Mouse (Mus musculus): ENCODE data around the gene Olfr279. TPM values are rescaled to one million over a fixed set of nuclear protein-coding genes. Genes with fewer than 3 reads are reported as not detected.

The Olfr279 gene
- total and polyA plus RNA-seq, 2 experiments from 2014 or later = not detected

GRCm38 (mm10) chr15:98474958-98475357, 17.2 kb upstream of the Olfr279 start:
- Histone ChIP-seq H3K27me3 (ENCODE audit: insufficient read depth, low read length) (no peaks in the 10 kb centered on the region), H3K4me2 (ENCODE audit: low read depth, low read length, poor library complexity, severe bottlenecking) (no peak overlapping the region), H3K9me3 (ENCODE audit: low read length) (no peaks in the 10 kb centered on the region), H3K27ac (ENCODE audit: low read depth, low read length) (no peak overlapping the region), H3K9ac (replicated peaks; ENCODE audit: low read length, poor library complexity, severe bottlenecking) (no peak overlapping the region), H3K36me3 (ENCODE audit: insufficient read depth, low read length) (no peaks in the 10 kb centered on the region), H3K4me3 (ENCODE audit: low read depth, low read length) (no peak overlapping the region), H3K4me1 (ENCODE audit: insufficient read depth, low read length) (no peaks in the 10 kb centered on the region)
- no peak for ATAC-seq (ENCODE audit: low FRiP score)
- 75% methylated on average over 10 of the region's 10 CpGs for WGBS
- no peak for TF ChIP-seq CTCF (IDR thresholded peaks at IDR 0.05)
- DNase-seq (ENCODE audit: low spot score) = no peak

- TF ChIP-seq CTCF (IDR thresholded peaks at IDR 0.05) = peak; percentile 53
- ATAC-seq (ENCODE audit: low FRiP score) (no peak), DNase-seq (ENCODE audit: low spot score) (no peak)
- H3K4me3 ChIP-seq (ENCODE audit: low read depth, low read length) = no peak overlapping the region
- H3K36me3 ChIP-seq (ENCODE audit: insufficient read depth, low read length) = no peaks in the 10 kb centered on the region
- no peaks in the 10 kb centered on the region for H3K4me1 ChIP-seq (ENCODE audit: insufficient read depth, low read length)
- H3K9me3 ChIP-seq (ENCODE audit: low read length) = no peaks in the 10 kb centered on the region
- H3K4me2 ChIP-seq (ENCODE audit: low read depth, low read length, poor library complexity, severe bottlenecking) = no peak overlapping the region
- H3K27ac ChIP-seq (ENCODE audit: low read depth, low read length) = no peak overlapping the region
- H3K27me3 ChIP-seq (ENCODE audit: insufficient read depth, low read length) = no peaks in the 10 kb centered on the region
- H3K9ac ChIP-seq (replicated peaks; ENCODE audit: low read length, poor library complexity, severe bottlenecking) = no peak overlapping the region
- WGBS = 57% methylated on average over 10 of the region's 10 CpGs
Observed at GRCm38 (mm10) chr15:98475382-98475781, 16.8 kb upstream of the Olfr279 start.

GRCm38 (mm10) chr15:98476281-98476680, 15.9 kb upstream of the Olfr279 start:
- 78% methylated on average over 5 of the region's 5 CpGs for WGBS

GRCm38 (mm10) chr15:98479568-98480102, 12.6 kb upstream of the Olfr279 start:
- Histone ChIP-seq H3K4me2 (ENCODE audit: low read depth, low read length, poor library complexity, severe bottlenecking) (no peak overlapping the region), H3K36me3 (ENCODE audit: insufficient read depth, low read length) (no peaks in the 10 kb centered on the region), H3K27ac (ENCODE audit: low read depth, low read length) (no peak overlapping the region), H3K4me3 (ENCODE audit: low read depth, low read length) (no peak overlapping the region), H3K4me1 (ENCODE audit: insufficient read depth, low read length) (no peaks in the 10 kb centered on the region), H3K27me3 (ENCODE audit: insufficient read depth, low read length) (no peaks in the 10 kb centered on the region), H3K9ac (replicated peaks; ENCODE audit: low read length, poor library complexity, severe bottlenecking) (no peak overlapping the region), H3K9me3 (ENCODE audit: low read length) (no peaks in the 10 kb centered on the region)
- no peak for DNase-seq (ENCODE audit: low spot score)
- WGBS = 74% methylated on average over 7 of the region's 7 CpGs
- no peak for TF ChIP-seq CTCF (IDR thresholded peaks at IDR 0.05)
- no peak for ATAC-seq (ENCODE audit: low FRiP score)

More at GRCm38 (mm10) chr15:98476281-98476680, 15.9 kb upstream of the Olfr279 start:
- no peak overlapping the region for H3K27ac ChIP-seq (ENCODE audit: low read depth, low read length)
- no peaks in the 10 kb centered on the region for H3K27me3 ChIP-seq (ENCODE audit: insufficient read depth, low read length)
- H3K9ac ChIP-seq (replicated peaks; ENCODE audit: low read length, poor library complexity, severe bottlenecking) = no peak overlapping the region
- DNase-seq (ENCODE audit: low spot score) (no peak), ATAC-seq (ENCODE audit: low FRiP score) (no peak)
- H3K9me3 ChIP-seq (ENCODE audit: low read length) = no peaks in the 10 kb centered on the region
- no peak for TF ChIP-seq CTCF (IDR thresholded peaks at IDR 0.05)
- H3K4me3 ChIP-seq (ENCODE audit: low read depth, low read length) = no peak overlapping the region
- H3K4me2 ChIP-seq (ENCODE audit: low read depth, low read length, poor library complexity, severe bottlenecking) = no peak overlapping the region
- no peaks in the 10 kb centered on the region for H3K4me1 ChIP-seq (ENCODE audit: insufficient read depth, low read length)
- no peaks in the 10 kb centered on the region for H3K36me3 ChIP-seq (ENCODE audit: insufficient read depth, low read length)

- Histone ChIP-seq H3K4me3 (ENCODE audit: low read depth, low read length) (no peak within 1 kb of the TSS), H3K27me3 (ENCODE audit: insufficient read depth, low read length) (no peaks in the 10 kb centered on the region), H3K9ac (replicated peaks; ENCODE audit: low read length, poor library complexity, severe bottlenecking) (no peak within 1 kb of the TSS), H3K4me2 (ENCODE audit: low read depth, low read length, poor library complexity, severe bottlenecking) (no peak within 1 kb of the TSS), H3K9me3 (ENCODE audit: low read length) (no peaks in the 10 kb centered on the region), H3K27ac (ENCODE audit: low read depth, low read length) (no peak within 1 kb of the TSS), H3K36me3 (ENCODE audit: insufficient read depth, low read length) (no peaks in the 10 kb centered on the region), H3K4me1 (ENCODE audit: insufficient read depth, low read length) (no peaks in the 10 kb centered on the region)
- ATAC-seq (ENCODE audit: low FRiP score) (no peak), DNase-seq (ENCODE audit: low spot score) (no peak)
- WGBS = 69% methylated on average over 3 of the region's 3 CpGs
- TF ChIP-seq CTCF (IDR thresholded peaks at IDR 0.05) = no peak
Observed at GRCm38 (mm10) chr15:98482701-98483100, 9.5 kb upstream of the Olfr279 start, which contains the start of gene Lalba. Gene Lalba, minus strand, starts transcription at chr15:98482721.

- ATAC-seq (ENCODE audit: low FRiP score) = no peak
- no peaks in the 10 kb centered on the region for H3K9me3 ChIP-seq (ENCODE audit: low read length)
- no peaks in the 10 kb centered on the region for H3K27me3 ChIP-seq (ENCODE audit: insufficient read depth, low read length)
- WGBS = 76% methylated on average over 18 of the region's 18 CpGs
- no peak overlapping the region for H3K9ac ChIP-seq (replicated peaks; ENCODE audit: low read length, poor library complexity, severe bottlenecking)
- H3K36me3 ChIP-seq (ENCODE audit: insufficient read depth, low read length) = no peaks in the 10 kb centered on the region
- no peak for TF ChIP-seq CTCF (IDR thresholded peaks at IDR 0.05)
- no peak overlapping the region for H3K4me3 ChIP-seq (ENCODE audit: low read depth, low read length)
- no peak overlapping the region for H3K4me2 ChIP-seq (ENCODE audit: low read depth, low read length, poor library complexity, severe bottlenecking)
- no peak for DNase-seq (ENCODE audit: low spot score)
- no peak overlapping the region for H3K27ac ChIP-seq (ENCODE audit: low read depth, low read length)
- H3K4me1 ChIP-seq (ENCODE audit: insufficient read depth, low read length) = no peaks in the 10 kb centered on the region
Observed at GRCm38 (mm10) chr15:98483907-98484886, 8.0 kb upstream of the Olfr279 start.

Data from midbrain, postnatal 0 days (tissue).